Mouse (Mus musculus) frontal cortex, postnatal 36 days (tissue): ENCODE measurements around the gene Itga10.
"Not testable (repeated sequence)": the region's sequence is repeated elsewhere in the genome, so short reads cannot be mapped to it uniquely, and the experiment has no call there.

Source experiments
- DNase-seq, 2 experiments: peaks; one replicate each; pipeline ENCODE4 v3.0.0; 2022; ENCODE audit warnings: low spot score in 2 of 2

Itga10 gene

GRCm38 (mm10) chr3:96680269-96680956 lies 35.0 kb downstream of the Itga10 start:
- no peak for DNase-seq

- DNase-seq: no peak
These were observed 38.1 kb downstream of the Itga10 start for GRCm38 (mm10) chr3:96683496-96683895.

GRCm38 (mm10) chr3:96684151-96684821 lies 38.9 kb downstream of the Itga10 start:
- DNase-seq: no peak

GRCm38 (mm10) chr3:96684822-96685156 lies 39.4 kb downstream of the Itga10 start:
- DNase-seq: no peak

- DNase-seq: not testable (repeated sequence)
These were observed 40.7 kb downstream of the Itga10 start for GRCm38 (mm10) chr3:96686057-96686456.

- no peak for DNase-seq
These were observed 43.5 kb downstream of the Itga10 start for GRCm38 (mm10) chr3:96688854-96689253.

- no peak for DNase-seq
These were observed 44.9 kb downstream of the Itga10 start for GRCm38 (mm10) chr3:96690298-96690697.

- DNase-seq: no peak
These were observed 47.1 kb downstream of the Itga10 start for GRCm38 (mm10) chr3:96692506-96692905.

GRCm38 (mm10) chr3:96693579-96693978 lies 48.2 kb downstream of the Itga10 start:
- DNase-seq: no peak

GRCm38 (mm10) chr3:96696198-96696765 lies 50.9 kb downstream of the Itga10 start, which contains the start of gene Pias3:
Pias3 (plus strand) TSS chr3:96696384.
- peak; percentile 36 to 51 for DNase-seq

GRCm38 (mm10) chr3:96696766-96697732 lies 51.7 kb downstream of the Itga10 start:
- DNase-seq: peak; percentile 80 to 81

- no peak for DNase-seq
These were observed 53.8 kb downstream of the Itga10 start for GRCm38 (mm10) chr3:96698993-96699690.

GRCm38 (mm10) chr3:96700376-96700775 lies 55.0 kb downstream of the Itga10 start:
- DNase-seq: no peak

- no peak for DNase-seq
These were observed 55.6 kb downstream of the Itga10 start for GRCm38 (mm10) chr3:96701003-96701402.

- no peak for DNase-seq
These were observed 59.4 kb downstream of the Itga10 start for GRCm38 (mm10) chr3:96704778-96705177.

- no peak for DNase-seq
These were observed 60.8 kb downstream of the Itga10 start for GRCm38 (mm10) chr3:96706217-96706616.

- DNase-seq: no peak
These were observed 61.6 kb downstream of the Itga10 start for GRCm38 (mm10) chr3:96706984-96707383.

GRCm38 (mm10) chr3:96707903-96708683 lies 62.7 kb downstream of the Itga10 start, which contains the start of gene Nudt17:
Nudt17 (minus strand) TSS chr3:96708562.
- peak; percentile 85 to 87 for DNase-seq

GRCm38 (mm10) chr3:96708684-96709064 lies 63.3 kb downstream of the Itga10 start:
- no peak for DNase-seq
